ENCODE assay signal across 14 mouse cellular contexts in genomic region chr6:106350072-106350471, GRCm38 (mm10).
"Had no signal": no experiment of that assay in that cellular context is flagged by ENCODE, and none has a peak within 500 bp of the region (broad histone marks: within the 10 kb centered on the region; RNA-seq: fewer than 3 reads in every experiment).

No protein-coding gene starts in this region.

- DNase-seq: kidney, adult 11 months; kidney, adult 9 months; kidney, postnatal 14 days; left cerebral cortex, postnatal 4 days; lung, adult 18-20 months; lung, postnatal 36 days; midbrain, embryonic 14.5 days; retina, postnatal 1 day; right cerebral cortex, postnatal 4 days; spleen, adult 18-20 months; thymus, adult 18-20 months; thymus, postnatal 25 days had no signal

- H3K9me3 ChIP-seq: neural tube, embryonic 12.5 days had no signal

- H3K4me1 ChIP-seq: neural tube, embryonic 12.5 days had no signal

- H3K27me3 ChIP-seq: neural tube, embryonic 12.5 days had no signal

- H3K27ac ChIP-seq: liver, embryonic 14.5 days; neural tube, embryonic 12.5 days had no signal

- H3K9ac ChIP-seq: liver, embryonic 14.5 days; neural tube, embryonic 12.5 days had no signal

- H3K36me3 ChIP-seq: neural tube, embryonic 12.5 days had no signal

- H3K4me2 ChIP-seq: neural tube, embryonic 12.5 days had no signal

- H3K4me3 ChIP-seq: neural tube, embryonic 12.5 days had no signal
